Mouse (Mus musculus) heart, adult 11 months (tissue): ENCODE data around the gene Gins1.
"Not testable (repeated sequence)": the region's sequence is repeated elsewhere in the genome, so short reads cannot be mapped to it uniquely, and the experiment has no call there.

Experiments
- DNase-seq: peaks from one replicate; pipeline ENCODE4 v3.0.0; 2022

Gins1 gene

DNA sequence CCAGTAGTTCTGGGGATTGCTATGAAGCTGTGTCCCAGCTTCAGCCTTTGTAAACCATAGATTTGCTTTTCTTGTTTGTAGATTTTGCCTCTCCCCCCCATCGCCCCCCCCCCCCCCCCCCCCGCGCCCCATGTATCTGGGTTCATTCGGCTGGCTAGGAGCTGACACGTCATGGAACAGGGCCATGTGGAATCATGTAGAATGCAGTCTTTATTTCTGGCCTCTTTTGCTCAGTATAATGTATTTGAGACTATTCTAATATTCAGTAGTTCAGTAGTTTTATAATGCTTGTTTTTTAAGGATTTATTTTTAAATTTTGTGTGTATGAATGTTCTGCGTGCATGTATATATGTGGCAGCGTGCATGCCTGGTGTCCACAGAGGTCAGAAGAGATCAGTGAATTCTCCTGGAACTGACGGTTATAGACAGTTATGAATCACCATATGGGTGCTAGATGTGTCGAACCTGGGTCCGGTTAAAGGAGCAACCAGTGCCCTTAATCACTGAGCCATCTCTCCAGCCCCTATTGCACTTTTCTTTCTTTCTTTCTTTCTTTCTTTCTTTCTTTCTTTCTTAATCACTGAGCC, 5.2 kb downstream of the Gins1 start:
- no peak for DNase-seq

- DNase-seq: peak; percentile 54
These were observed 9.7 kb downstream of the Gins1 start for GRCm38 (mm10) chr2:150914781-150915515.

- peak; percentile 59 for DNase-seq
These were observed 10.6 kb downstream of the Gins1 start for GRCm38 (mm10) chr2:150915786-150916185.

- DNase-seq: peak; percentile 78
These were observed 13.5 kb downstream of the Gins1 start for GRCm38 (mm10) chr2:150918720-150919119.

DNA sequence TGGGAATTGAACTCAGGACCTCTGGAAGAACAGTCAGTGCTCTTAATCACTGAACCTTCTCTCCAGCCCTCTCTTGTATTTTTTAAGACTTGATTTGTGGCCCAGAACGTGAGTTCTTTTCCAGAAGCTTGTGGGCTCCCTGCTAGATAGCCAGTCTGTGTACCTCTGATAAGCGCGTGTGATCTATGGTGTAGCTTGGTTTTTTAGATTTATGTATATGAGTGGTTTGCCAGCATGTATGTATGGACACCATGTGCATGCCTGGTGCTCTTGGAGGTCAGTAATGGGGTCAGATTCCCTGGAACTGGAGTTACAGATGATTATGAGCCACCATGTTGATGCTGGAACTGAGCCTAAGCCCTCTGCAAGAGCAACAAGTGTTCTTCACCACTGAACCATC, 15.3 kb downstream of the Gins1 start:
- DNase-seq: peak; percentile 72

DNA sequence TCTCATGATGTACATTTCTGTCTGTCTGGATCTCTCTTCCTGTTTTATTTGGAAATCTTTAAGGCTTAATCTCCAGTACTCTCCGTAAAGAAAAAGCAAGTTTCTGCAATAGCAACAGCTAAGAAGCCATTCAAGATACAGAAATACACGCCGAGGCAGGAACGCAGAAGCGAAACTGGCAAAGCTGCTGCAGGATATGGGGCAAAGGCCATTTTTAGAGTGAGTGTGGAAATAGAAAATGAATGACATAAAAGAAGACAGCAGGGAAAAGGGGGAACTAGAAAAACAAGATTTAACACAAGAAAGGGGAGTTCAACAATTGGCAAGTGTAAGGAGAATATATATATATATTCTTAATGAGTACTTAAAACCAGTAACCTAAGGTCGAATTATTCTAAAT, 16.5 kb downstream of the Gins1 start:
- peak; percentile 90 for DNase-seq

DNA sequence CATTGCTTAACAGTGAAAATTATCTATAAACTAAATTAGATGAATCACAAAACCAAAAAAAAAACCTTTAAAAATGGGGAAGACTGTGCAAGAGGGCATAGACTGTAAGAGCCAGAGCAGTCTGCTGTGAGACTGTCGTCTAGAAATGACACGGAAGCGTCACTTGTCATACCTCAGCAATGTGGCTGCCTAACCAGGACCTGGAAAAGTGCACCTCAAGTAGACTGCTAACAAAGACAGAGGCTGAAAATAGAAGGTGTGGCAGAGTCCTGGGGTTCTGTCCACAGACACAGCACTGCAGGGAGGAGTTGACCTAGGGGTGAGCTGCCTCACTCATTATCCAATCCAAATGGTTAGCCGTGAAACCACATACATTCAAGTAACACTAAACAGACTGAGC, 17.0 kb downstream of the Gins1 start:
- DNase-seq: peak; percentile 78

DNA sequence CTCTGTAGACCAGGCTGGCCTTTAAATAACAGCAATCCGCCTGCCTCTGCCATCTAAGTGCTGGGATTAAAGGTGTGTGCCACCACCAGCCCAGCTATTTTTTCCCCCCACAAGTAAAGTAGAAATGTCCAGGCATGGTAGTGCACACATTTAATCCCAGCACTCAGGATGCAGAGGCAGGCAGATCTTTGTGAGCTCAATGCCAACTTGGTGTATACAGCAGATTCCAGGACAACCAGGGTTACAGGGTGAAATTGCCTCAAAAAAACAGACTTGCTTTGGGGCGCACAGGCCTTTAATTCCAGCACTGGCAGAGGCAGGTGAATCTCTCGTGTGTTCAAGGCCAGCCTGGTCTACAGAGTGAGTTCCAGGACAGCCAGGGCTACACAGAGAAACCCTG, 17.8 kb downstream of the Gins1 start:
- peak; percentile 53 for DNase-seq

DNA sequence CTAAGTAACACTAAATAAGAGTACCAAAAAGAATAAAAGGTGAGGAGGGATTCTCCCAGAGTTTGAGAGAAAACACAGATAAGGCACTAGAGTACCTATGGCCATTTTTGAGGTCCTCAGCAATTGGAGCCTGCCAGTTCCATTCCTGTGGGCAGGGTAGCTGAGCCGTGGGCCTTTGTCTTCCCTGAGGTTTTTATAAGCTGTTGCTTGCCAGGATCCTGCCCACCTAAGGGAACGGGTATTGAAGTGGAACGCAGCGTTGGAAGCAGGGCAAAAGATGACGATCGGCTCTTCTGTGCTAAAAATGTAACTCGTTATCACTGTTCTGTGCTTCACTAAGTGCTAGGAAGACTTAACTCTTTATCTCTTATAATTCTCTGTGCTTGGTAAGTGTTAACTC, 18.3 kb downstream of the Gins1 start:
- peak; percentile 57 for DNase-seq

GRCm38 (mm10) chr2:150927038-150927720, 22.0 kb downstream of the Gins1 start:
- DNase-seq: peak; percentile 81

DNA sequence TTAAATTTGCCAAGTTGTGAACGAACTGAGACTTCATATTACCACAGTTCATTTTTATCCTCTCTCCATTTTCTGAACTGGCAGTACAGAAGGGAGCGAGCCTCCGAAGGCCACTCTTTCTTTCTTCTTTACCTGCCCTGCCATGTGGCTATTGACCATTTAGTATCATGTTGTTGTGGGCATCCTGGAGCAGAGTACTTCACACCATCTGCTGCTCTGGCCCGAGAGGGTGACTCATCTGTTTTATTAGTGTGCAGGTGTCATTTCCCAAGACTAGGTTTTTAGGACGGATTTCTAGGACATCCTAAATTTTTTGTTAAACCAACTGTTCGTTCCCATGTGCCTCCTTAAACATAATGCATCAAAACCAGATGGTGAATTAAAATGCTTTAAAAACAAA, 24.0 kb downstream of the Gins1 start:
- no peak for DNase-seq

DNA sequence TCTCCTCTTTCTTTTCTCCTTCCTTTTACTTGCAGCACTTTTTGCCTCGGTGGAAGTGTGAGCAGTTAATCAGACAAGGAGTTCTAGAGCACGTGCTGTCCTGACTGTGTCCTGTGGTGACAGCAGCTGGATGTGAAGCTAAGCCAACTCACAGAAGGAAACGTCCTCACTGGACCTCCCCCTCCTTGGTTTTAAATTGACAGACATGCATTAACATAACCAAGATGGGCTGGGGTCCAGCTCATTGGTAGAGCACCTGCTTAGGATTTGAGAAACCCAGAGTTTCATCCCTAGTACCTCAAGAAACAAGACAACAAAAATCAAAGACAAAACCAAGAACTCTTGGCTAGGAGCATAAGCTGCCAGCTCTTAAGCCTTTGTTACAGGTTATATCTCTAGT, 25.6 kb downstream of the Gins1 start:
- DNase-seq: peak; percentile 42

DNA sequence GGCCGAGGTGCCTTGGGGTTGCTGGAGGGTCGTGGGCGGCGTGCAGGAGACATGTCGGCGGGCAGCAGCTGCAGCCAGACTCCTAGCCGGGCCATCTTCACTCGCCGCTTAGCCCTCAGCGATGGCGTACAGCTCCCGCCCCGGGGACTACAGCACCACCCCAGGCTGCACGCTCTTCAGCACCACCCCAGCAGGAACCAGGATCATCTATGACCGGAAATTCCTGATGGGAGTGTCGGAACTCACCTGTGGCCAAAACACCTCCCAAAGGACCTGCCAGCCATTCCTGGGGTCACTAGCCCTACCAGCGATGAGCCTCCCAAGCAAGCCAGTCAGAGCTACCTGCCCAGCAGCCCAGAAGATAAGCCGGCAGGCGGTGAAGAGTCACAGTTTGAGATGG, 28.3 kb downstream of the Gins1 start:
- peak; percentile 82 for DNase-seq

GRCm38 (mm10) chr2:150934659-150935058, 29.5 kb downstream of the Gins1 start:
- DNase-seq: peak; percentile 57

DNA sequence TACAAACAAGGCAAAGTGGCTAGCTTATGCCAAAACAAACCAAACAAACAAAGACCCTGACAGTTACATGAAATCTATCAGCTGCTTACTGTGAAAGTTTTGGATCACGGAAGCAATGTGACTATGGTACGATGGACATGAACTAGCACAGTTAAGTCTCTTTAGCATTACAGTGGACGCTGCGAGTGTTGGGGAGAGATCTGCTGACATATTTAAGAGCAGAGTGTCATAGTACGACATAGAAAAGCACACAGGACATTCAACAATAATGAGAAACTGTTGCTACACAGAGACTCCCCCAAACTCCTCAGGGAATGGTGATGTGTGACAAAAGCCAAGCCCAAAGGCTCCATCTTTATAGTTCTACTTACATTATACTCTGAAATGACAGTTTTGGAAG, 38.8 kb downstream of the Gins1 start:
- no peak for DNase-seq

- DNase-seq: not testable (repeated sequence)
These were observed 42.1 kb downstream of the Gins1 start for GRCm38 (mm10) chr2:150947341-150947740.

GRCm38 (mm10) chr2:150947880-150948611, 42.8 kb downstream of the Gins1 start:
- DNase-seq: not testable (repeated sequence)

DNA sequence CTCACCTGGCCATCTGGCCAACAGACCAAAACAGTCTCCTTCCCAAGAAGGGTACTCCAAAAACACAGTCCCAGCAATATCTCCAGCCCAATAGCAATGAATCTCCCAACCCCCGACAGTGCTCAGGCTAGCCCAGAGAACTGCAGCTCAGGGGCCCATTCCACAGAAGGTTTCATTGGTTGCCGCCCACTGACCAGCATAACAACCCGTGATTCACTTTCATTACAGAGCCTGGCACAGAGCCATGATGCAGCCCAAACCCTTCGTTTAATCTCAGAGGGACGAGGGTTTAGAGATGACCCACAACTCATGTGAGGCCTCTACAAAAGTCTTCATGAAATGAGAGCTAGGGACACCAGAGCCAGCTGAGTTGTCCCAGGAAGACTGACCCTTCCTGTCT, 43.6 kb downstream of the Gins1 start:
- no peak for DNase-seq

DNA sequence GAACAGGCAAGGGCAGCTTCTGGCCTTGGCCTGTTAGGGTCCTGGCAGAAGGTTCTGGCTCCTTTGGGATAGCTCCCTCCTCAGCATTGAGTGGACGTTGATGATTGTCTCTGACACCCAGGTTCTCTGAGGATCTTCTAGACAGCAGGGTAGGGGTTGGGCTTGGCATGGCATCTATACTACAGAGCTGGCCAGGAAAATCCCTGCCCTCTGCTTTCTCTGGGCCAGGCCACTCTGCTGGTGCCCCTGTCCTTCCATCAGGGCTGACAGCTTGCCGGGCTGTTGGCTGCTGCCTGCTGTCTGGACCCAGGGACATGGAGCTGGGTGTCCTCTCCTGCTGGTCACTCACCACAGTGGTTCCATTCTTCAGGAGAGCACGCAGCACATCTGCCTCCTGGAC, 44.5 kb downstream of the Gins1 start:
- no peak for DNase-seq

DNA sequence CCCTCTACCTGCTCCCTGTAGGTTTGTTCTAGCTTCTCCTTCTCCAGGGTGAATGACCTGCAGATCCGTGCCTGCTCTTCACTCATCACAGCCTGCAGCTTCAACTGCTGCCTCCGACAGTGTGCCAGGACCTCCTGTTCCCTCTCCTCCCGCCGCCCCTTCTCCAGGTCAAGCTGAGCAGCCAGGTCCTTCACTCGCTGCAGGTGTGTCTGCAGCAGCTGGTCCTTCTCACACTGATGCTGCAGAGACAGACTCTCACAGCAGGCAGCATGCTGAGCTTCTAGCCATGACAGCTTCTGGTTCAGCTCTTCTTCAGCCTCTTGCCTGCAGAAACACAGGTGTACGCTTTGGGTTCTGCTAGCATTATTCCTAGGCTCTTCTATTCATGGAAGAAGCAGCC, 44.9 kb downstream of the Gins1 start:
- no peak for DNase-seq

- no peak for DNase-seq
These were observed 46.0 kb downstream of the Gins1 start for GRCm38 (mm10) chr2:150951201-150951600.

GRCm38 (mm10) chr2:150955859-150956258, 50.7 kb downstream of the Gins1 start:
- no peak for DNase-seq

- no peak for DNase-seq
These were observed 54.3 kb downstream of the Gins1 start for GRCm38 (mm10) chr2:150959521-150959920.

DNA sequence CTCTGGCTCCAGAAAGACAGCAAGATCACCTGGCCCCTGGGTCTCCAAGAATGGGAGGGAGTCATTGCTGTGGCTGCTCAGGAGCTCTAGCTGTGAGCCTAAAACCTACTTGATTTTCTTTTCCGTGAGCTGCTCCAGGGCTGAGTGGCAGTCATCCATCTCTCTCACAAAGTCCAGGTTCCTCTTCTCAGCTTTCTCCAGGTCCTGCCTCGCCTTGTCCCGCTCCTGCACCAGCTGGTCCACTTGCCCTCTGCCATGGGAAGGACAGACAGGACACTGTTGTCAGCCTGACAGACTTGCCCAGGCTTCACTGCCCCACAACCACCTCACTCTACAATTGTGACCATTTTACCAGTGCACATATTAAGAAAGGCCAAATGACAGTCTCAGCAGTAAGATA, 58.0 kb downstream of the Gins1 start:
- DNase-seq: peak; percentile 76
